Mouse (Mus musculus) cerebellum, adult 18-20 months (tissue): ENCODE results near the gene Lhx5.

Experiments
- DNase-seq, 2 experiments: peaks; one replicate each; pipeline ENCODE4 v3.0.0; 2021

Gene Lhx5

GRCm38 (mm10) chr5:120432486-120433015, 1.1 kb downstream of the Lhx5 start:
- DNase-seq, result peak in 1 of 2 experiments; percentile 21

- peak in 1 of 2 experiments; percentile 6 for DNase-seq
Observed at GRCm38 (mm10) chr5:120433135-120433760, 1.7 kb downstream of the Lhx5 start.

- DNase-seq, result peak in 1 of 2 experiments; percentile 10
Observed at GRCm38 (mm10) chr5:120434231-120434735, 2.8 kb downstream of the Lhx5 start.

- DNase-seq, result peak in 1 of 2 experiments; percentile 13
Observed at GRCm38 (mm10) chr5:120435006-120435681, 3.6 kb downstream of the Lhx5 start.

- DNase-seq, result peak in 1 of 2 experiments; percentile 14
Observed at GRCm38 (mm10) chr5:120435731-120436501, 4.4 kb downstream of the Lhx5 start.

GRCm38 (mm10) chr5:120436885-120437495, 5.5 kb downstream of the Lhx5 start:
- DNase-seq, result peak in 1 of 2 experiments; percentile 6

GRCm38 (mm10) chr5:120437539-120437938, 6.0 kb downstream of the Lhx5 start:
- no peak for DNase-seq

GRCm38 (mm10) chr5:120437986-120438385, 6.5 kb downstream of the Lhx5 start:
- no peak for DNase-seq

GRCm38 (mm10) chr5:120438469-120438868, 7.0 kb downstream of the Lhx5 start:
- DNase-seq, result no peak

GRCm38 (mm10) chr5:120438991-120439710, 7.7 kb downstream of the Lhx5 start:
- DNase-seq, result no peak

GRCm38 (mm10) chr5:120439887-120440670, 8.6 kb downstream of the Lhx5 start:
- no peak for DNase-seq

- DNase-seq, result peak; percentile 94 to 96
Observed at GRCm38 (mm10) chr5:120440733-120441132, 9.2 kb downstream of the Lhx5 start.

GRCm38 (mm10) chr5:120447305-120447704, 15.8 kb downstream of the Lhx5 start:
- DNase-seq, result no peak

- no peak for DNase-seq
Observed at GRCm38 (mm10) chr5:120454756-120455337, 23.3 kb downstream of the Lhx5 start.

- DNase-seq, result no peak
Observed at GRCm38 (mm10) chr5:120456253-120456652, 24.8 kb downstream of the Lhx5 start.

GRCm38 (mm10) chr5:120456841-120457554, 25.5 kb downstream of the Lhx5 start:
- DNase-seq, result no peak

- peak; percentile 65 to 69 for DNase-seq
Observed at GRCm38 (mm10) chr5:120457628-120458027, 26.1 kb downstream of the Lhx5 start.

- no peak for DNase-seq
Observed at GRCm38 (mm10) chr5:120459133-120459532, 27.6 kb downstream of the Lhx5 start.

GRCm38 (mm10) chr5:120461902-120462301, 30.4 kb downstream of the Lhx5 start:
- DNase-seq, result no peak

- no peak for DNase-seq
Observed at GRCm38 (mm10) chr5:120464321-120464720, 32.8 kb downstream of the Lhx5 start.
